Mouse (Mus musculus) cerebral cortex, adult 2 months (tissue): ENCODE results near the gene Bbs9.

Source experiments
- WGBS: fragments of 180-500 bp; shearing (Covaris S2); methylation state at CpG from one replicate; pipeline ENCODE4 v1.1.7; 2018; 5-methylcytosine and 5-hydroxymethylcytosine counted together

The Bbs9 gene

GRCm38 (mm10) chr9:22690234-22690633 is 214.7 kb downstream of the Bbs9 start:
- WGBS = 81% methylated on average over 7 of the region's 7 CpGs

GRCm38 (mm10) chr9:22695392-22695791 is 219.9 kb downstream of the Bbs9 start:
- 93% methylated on average over 4 of the region's 4 CpGs for WGBS

GRCm38 (mm10) chr9:22696809-22697374 is 221.4 kb downstream of the Bbs9 start:
- 94% methylated on average over 7 of the region's 7 CpGs for WGBS

GRCm38 (mm10) chr9:22697811-22698210 is 222.3 kb downstream of the Bbs9 start:
- 65% methylated on average over 4 of the region's 4 CpGs for WGBS

GRCm38 (mm10) chr9:22698501-22698900 is 223.0 kb downstream of the Bbs9 start:
- 51% methylated on average over 1 of the region's 1 CpGs for WGBS

- 53% methylated on average over 1 of the region's 1 CpGs for WGBS
These were observed 226.6 kb downstream of the Bbs9 start for GRCm38 (mm10) chr9:22702065-22702611.

GRCm38 (mm10) chr9:22702812-22703367 is 227.4 kb downstream of the Bbs9 start:
- WGBS = 87% methylated on average over 4 of the region's 4 CpGs

GRCm38 (mm10) chr9:22703541-22703940 is 228.0 kb downstream of the Bbs9 start:
- 97% methylated on average over 2 of the region's 2 CpGs for WGBS

GRCm38 (mm10) chr9:22707166-22707913 is 231.8 kb downstream of the Bbs9 start:
- 79% methylated on average over 11 of the region's 11 CpGs for WGBS

- WGBS = 61% methylated on average over 19 of the region's 19 CpGs
These were observed 233.6 kb downstream of the Bbs9 start for GRCm38 (mm10) chr9:22708970-22709726.

GRCm38 (mm10) chr9:22710032-22710431 is 234.5 kb downstream of the Bbs9 start:
- 79% methylated on average over 7 of the region's 7 CpGs for WGBS

GRCm38 (mm10) chr9:22711339-22711738 is 235.8 kb downstream of the Bbs9 start:
- 88% methylated on average over 2 of the region's 2 CpGs for WGBS

- 69% methylated on average over 3 of the region's 3 CpGs for WGBS
These were observed 237.2 kb downstream of the Bbs9 start for GRCm38 (mm10) chr9:22712743-22713142.

GRCm38 (mm10) chr9:22713286-22713685 is 237.8 kb downstream of the Bbs9 start:
- WGBS = 55% methylated on average over 4 of the region's 4 CpGs

GRCm38 (mm10) chr9:22717583-22717982 is 242.1 kb downstream of the Bbs9 start:
- 94% methylated on average over 4 of the region's 4 CpGs for WGBS

- WGBS = 87% methylated on average over 8 of the region's 8 CpGs
These were observed 242.8 kb downstream of the Bbs9 start for GRCm38 (mm10) chr9:22718174-22718823.

- 76% methylated on average over 1 of the region's 1 CpGs for WGBS
These were observed 257.1 kb downstream of the Bbs9 start for GRCm38 (mm10) chr9:22732646-22733045.

- WGBS = 56% methylated on average over 8 of the region's 8 CpGs
These were observed 259.4 kb downstream of the Bbs9 start for GRCm38 (mm10) chr9:22734954-22735353.

GRCm38 (mm10) chr9:22735385-22735784 is 259.9 kb downstream of the Bbs9 start:
- 51% methylated on average over 8 of the region's 8 CpGs for WGBS

- WGBS = 78% methylated on average over 6 of the region's 6 CpGs
These were observed 262.4 kb downstream of the Bbs9 start for GRCm38 (mm10) chr9:22737893-22738292.

GRCm38 (mm10) chr9:22738861-22739260 is 263.3 kb downstream of the Bbs9 start:
- 93% methylated on average over 3 of the region's 3 CpGs for whole genome bisulfite sequencing

GRCm38 (mm10) chr9:22741967-22742366 is 266.5 kb downstream of the Bbs9 start:
- WGBS = 100% methylated on average over 1 of the region's 1 CpGs
